Mouse (Mus musculus) G1E (cell line): ENCODE data around the gene Ndrg4.

Experiments
- CTCF ChIP-seq: IDR thresholded peaks from 2 replicates; pipeline ENCODE4 v1.5.1; 2012; ENCODE audit warnings: low read depth, low read length, inconsistent platforms, mixed read lengths
- GATA1 ChIP-seq: IDR thresholded peaks from 2 replicates; pipeline ENCODE4 v1.6.1; 2012; ENCODE audit warnings: borderline replicate concordance, low read length, inconsistent platforms, mixed read lengths

GRCm38 (mm10) chr8:95661085-95661484 is 15.7 kb upstream of the Ndrg4 start:
- no peak for TF ChIP-seq GATA1
- no peak for TF ChIP-seq CTCF
